Mouse (Mus musculus): Measurements from ENCODE around the gene Pfas. TPM values are rescaled to one million over a fixed set of nuclear protein-coding genes. Genes with fewer than 3 reads are reported as not detected.

The Pfas gene
- polyA plus RNA-seq (2014; fragmentation: Illumina TruSeq; extraction: RNeasy Lipid Tissue Mini Kit (QIAGEN cat#74804); ENCODE audit: low read depth, low replicate concordance) = 11.8 TPM

DNA sequence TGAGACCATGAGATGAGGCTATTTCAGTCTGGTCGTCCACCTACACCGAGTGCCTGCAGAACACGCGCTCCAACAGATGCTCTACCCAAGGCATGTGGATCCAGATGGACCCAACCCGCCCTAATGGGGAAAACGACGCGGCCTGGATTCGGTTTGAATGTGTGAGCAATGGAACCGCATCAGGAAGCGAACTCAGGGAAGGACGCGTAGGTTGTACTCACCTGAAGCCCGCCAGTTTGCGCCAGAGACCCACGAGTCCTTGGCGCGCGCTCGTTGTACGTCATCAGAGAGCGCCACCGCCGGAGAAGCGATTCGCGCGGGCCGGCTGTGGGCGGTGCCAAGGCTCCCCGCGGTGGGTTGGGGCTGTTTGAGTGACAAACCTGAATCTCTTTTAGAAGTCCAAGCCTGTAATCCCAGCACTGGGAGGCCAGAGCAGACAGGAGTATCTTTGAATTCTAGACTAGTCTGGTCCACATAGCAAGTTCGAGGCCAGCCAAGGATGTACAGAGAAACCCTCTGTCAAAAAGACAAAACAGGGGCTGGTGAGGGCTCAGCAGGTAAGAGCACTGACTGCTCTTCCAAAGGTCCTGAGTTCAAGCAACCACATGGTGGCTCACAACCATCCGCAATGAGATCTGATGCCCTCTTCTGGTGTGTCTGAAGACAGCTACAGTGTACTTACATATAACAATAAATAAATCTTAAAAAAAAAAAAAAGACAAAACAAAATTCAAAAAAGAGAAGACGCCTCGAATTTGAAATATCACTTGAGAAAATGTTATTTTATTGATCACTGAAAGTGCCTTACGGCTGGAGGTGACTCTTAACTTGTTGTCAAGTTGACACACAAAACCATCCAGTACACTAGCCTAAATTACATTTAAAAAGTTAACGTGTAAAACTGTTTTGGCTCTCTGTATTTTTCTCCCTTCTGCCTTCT lies at the start of gene Pfas:
Pfas (minus strand) TSS at position 279 of the 940 bp plus-strand sequence.

DNA sequence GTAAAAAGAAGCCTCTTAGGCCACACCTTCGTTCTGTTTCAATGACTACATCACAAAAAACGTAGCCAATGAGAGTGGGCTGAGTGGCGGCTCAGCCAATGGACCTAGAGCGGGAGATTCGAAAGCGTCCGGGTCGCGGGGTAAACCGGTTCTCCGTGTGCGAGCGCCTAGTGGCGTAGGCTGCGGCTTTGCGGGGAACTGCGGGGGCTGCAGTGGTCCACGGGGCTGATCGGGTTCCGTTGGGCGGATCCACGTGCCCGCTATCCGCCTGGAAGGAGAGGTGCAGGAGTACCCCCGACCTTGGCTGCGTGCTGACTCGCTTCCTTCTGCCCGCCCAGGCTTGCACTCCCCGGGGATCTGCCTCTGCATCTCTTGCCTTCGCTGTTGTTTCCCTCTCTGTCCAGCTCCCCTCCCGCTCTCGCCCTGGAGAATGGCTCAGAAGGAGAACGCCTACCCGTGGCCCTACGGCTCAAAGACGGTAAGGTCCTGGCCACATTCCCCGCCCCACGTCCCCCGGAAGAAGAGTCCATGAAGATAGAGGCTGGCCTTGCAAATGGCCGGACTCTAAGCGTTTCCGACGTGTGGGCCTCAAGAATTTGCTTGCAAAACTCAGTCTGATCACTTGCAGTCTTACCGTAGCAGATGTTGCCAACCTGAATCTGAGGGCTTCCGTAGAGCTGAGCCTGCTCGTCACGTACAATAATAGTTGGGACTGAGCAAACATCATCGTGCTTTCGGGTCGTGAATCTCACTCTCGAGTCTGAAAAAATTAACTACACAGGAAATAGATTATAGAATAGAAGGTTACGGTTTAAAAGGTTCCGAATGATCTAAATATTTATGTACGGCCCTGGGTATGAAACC lies 37.5 kb upstream of the Pfas start, which contains the start of gene Aurkb:
Aurkb (plus strand) TSS at position 117 of the 864 bp plus-strand sequence.

DNA sequence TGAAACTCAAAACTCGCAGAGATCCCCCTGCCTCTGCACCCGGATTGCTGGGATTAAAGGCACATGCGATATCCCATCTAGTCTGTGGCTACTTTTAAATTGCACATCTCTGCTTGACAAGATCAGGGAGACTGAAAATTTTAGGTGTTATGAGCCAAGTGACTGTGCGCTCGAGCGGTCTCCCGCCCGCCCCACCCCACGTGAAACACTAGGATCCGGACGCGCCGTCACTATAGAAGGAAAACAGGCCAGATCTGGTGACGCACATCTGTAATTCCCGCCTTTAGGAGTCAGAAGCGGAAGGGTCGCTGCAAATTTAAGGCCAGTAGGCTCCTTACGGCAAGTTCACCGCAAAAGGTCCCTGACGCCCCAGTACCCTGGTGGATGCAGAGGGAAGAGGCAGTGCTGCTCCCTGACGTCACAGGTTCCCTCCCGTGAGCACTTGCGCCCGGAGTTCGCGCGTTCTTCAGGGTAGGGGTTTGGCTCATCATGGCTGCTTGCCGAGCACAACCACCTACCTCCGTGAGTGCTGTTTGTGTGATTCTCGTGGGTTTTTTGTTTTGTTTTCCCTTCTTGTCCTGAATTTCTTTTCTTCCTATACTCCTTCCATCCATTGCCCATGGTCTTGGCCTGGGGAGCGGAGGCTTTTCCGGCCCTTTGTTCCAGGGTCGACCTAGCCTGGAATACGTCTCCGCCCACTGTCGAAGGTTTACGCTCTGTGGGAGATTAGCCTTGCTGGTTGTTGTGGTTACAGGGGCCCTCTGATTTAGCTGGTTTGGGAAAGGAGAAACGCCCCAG lies 7.6 kb upstream of the Pfas start, which contains the start of gene Ctc1:
Ctc1 (plus strand) TSS at position 268 of the 798 bp plus-strand sequence.

DNA sequence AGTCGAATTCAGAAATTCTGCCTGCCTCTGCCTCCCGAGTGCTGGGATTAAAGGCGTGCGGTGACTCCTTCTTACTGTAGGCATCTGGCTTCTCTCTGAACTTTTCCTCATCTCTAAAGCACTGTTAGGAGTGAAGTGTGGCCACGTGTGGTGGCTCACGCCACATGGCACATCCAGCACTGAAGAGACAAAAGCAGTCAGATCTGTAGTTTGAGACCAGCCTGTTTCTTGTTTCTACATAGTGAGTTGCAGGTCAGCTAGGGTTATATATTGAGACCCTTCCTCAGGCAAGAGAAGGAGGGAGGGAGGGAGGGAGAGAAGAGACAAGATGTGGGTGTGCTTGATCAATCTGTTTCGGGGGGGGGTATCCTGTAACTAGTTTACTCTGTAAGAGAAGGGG lies 33.2 kb downstream of the Pfas start, which contains the start of gene Rangrf:
Rangrf (minus strand) TSS at position 101 of the 400 bp plus-strand sequence.

DNA sequence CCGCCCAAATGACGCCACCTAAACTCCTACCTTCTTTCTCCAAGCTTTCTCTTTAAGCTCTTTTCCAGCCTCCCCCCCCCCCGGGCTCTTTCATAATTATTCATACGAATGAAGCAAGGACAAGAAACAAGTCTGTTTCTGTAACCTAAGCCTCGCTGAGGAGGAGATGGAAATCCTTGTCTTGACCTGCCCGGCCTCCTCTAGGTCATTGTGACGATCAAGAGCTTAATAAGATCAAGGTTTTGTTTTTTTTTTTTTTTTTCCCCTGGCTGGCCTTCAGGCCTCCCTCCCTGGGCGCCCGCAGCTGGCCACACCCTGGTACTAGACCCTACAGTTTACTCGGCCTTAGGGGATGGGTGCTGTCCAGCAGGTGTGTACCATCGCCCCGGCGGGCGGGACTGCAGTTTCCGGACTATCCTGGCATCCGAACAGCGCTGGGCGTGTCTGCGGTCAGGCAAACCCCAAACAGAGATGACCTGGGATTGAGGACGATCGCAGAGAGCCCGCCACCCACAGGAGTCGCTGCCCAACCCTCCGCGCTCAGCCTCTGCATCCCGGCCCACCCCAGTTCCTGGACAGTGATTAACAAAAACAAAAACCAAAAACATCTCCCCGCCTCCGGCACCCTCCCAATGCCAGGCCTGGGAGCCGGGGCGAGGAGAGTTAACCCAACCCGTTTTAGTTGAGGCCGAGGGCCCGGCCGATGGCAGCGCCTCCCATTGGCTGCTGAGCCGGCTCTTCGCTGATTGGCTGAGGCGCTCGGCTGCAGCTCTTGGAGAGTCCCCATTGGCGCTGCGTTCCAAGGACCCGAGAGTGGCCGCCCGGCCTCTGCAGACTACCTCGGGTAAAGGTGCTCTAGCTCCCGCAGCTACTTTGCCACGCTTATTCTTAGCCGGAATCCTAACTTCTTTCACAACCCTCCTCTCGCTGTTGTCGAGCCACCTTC lies 40.6 kb downstream of the Pfas start, which contains the start of gene Slc25a35:
Slc25a35 (plus strand) TSS at position 795 of the 946 bp plus-strand sequence.

DNA sequence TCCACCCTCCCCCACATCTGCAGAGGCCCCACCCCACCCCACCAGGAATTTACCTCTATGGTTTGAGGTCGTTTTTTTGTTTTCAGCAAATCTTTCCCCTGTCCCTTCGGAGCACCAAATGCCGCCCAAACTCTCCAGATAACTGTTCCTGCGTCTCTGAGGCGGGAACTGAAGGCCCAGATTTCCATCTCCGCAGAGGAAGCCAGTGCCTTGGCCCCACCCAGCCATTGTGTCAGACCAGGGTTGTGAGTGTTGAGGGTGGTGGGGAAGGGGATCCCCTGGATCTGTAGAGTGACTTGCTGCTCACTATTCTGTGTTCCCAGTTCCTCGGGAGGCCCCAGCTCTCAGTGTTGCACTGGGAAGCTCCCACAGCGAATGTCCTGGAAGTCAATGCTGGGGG lies 51.0 kb downstream of the Pfas start, which contains the start of gene Arhgef15:
Arhgef15 (minus strand) TSS at position 173 of the 400 bp plus-strand sequence.

Other genes starting within 250 kb of the Pfas start
- gene Ndel1, start 136.6 kb downstream of the Pfas start, polyA plus RNA-seq (2014; fragmentation: Illumina TruSeq; extraction: RNeasy Lipid Tissue Mini Kit (QIAGEN cat#74804); ENCODE audit: low read depth, low replicate concordance) = 59.2 TPM
- 0.14 TPM for gene Rnf222, start 119.9 kb downstream of the Pfas start, polyA plus RNA-seq (2014; fragmentation: Illumina TruSeq; extraction: RNeasy Lipid Tissue Mini Kit (QIAGEN cat#74804); ENCODE audit: low read depth, low replicate concordance)
- gene Rpl26, start 106.9 kb downstream of the Pfas start, polyA plus RNA-seq (2014; fragmentation: Illumina TruSeq; extraction: RNeasy Lipid Tissue Mini Kit (QIAGEN cat#74804); ENCODE audit: low read depth, low replicate concordance) = 2,612 TPM
- 8.8 TPM for gene Odf4, start 81.4 kb downstream of the Pfas start, polyA plus RNA-seq (2014; fragmentation: Illumina TruSeq; extraction: RNeasy Lipid Tissue Mini Kit (QIAGEN cat#74804); ENCODE audit: low read depth, low replicate concordance)
- gene Arhgef15, start 51.0 kb downstream of the Pfas start, polyA plus RNA-seq (2014; fragmentation: Illumina TruSeq; extraction: RNeasy Lipid Tissue Mini Kit (QIAGEN cat#74804); ENCODE audit: low read depth, low replicate concordance) = 9.2 TPM
- gene Slc25a35, start 40.3 kb downstream of the Pfas start, polyA plus RNA-seq (2014; fragmentation: Illumina TruSeq; extraction: RNeasy Lipid Tissue Mini Kit (QIAGEN cat#74804); ENCODE audit: low read depth, low replicate concordance) = 38.0 TPM
- gene Rangrf, start 33.3 kb downstream of the Pfas start, polyA plus RNA-seq (2014; fragmentation: Illumina TruSeq; extraction: RNeasy Lipid Tissue Mini Kit (QIAGEN cat#74804); ENCODE audit: low read depth, low replicate concordance) = 37.9 TPM
- 32.2 TPM for gene Ctc1, start 7.5 kb upstream of the Pfas start, polyA plus RNA-seq (2014; fragmentation: Illumina TruSeq; extraction: RNeasy Lipid Tissue Mini Kit (QIAGEN cat#74804); ENCODE audit: low read depth, low replicate concordance)
- 3.3 TPM for gene Aurkb, start 37.2 kb upstream of the Pfas start, polyA plus RNA-seq (2014; fragmentation: Illumina TruSeq; extraction: RNeasy Lipid Tissue Mini Kit (QIAGEN cat#74804); ENCODE audit: low read depth, low replicate concordance)
- gene Borcs6, start 51.3 kb upstream of the Pfas start, polyA plus RNA-seq (2014; fragmentation: Illumina TruSeq; extraction: RNeasy Lipid Tissue Mini Kit (QIAGEN cat#74804); ENCODE audit: low read depth, low replicate concordance) = 19.3 TPM
- 20.0 TPM for gene Tmem107, start 62.3 kb upstream of the Pfas start, polyA plus RNA-seq (2014; fragmentation: Illumina TruSeq; extraction: RNeasy Lipid Tissue Mini Kit (QIAGEN cat#74804); ENCODE audit: low read depth, low replicate concordance)
- gene Vamp2, start 80.0 kb upstream of the Pfas start, polyA plus RNA-seq (2014; fragmentation: Illumina TruSeq; extraction: RNeasy Lipid Tissue Mini Kit (QIAGEN cat#74804); ENCODE audit: low read depth, low replicate concordance) = 167 TPM
- gene Per1, start 86.8 kb upstream of the Pfas start, polyA plus RNA-seq (2014; fragmentation: Illumina TruSeq; extraction: RNeasy Lipid Tissue Mini Kit (QIAGEN cat#74804); ENCODE audit: low read depth, low replicate concordance) = 31.8 TPM
- not detected for gene Hes7, start 111.9 kb upstream of the Pfas start, polyA plus RNA-seq (2014; fragmentation: Illumina TruSeq; extraction: RNeasy Lipid Tissue Mini Kit (QIAGEN cat#74804); ENCODE audit: low read depth, low replicate concordance)
- 0.57 TPM for gene 9130213A22Rik, start 114.1 kb upstream of the Pfas start, polyA plus RNA-seq (2014; fragmentation: Illumina TruSeq; extraction: RNeasy Lipid Tissue Mini Kit (QIAGEN cat#74804); ENCODE audit: low read depth, low replicate concordance)
- 1.3 TPM for gene Aloxe3, start 117.4 kb upstream of the Pfas start, polyA plus RNA-seq (2014; fragmentation: Illumina TruSeq; extraction: RNeasy Lipid Tissue Mini Kit (QIAGEN cat#74804); ENCODE audit: low read depth, low replicate concordance)
- not detected for gene Alox12b, start 148.5 kb upstream of the Pfas start, polyA plus RNA-seq (2014; fragmentation: Illumina TruSeq; extraction: RNeasy Lipid Tissue Mini Kit (QIAGEN cat#74804); ENCODE audit: low read depth, low replicate concordance)
- not detected for gene Alox8, start 189.4 kb upstream of the Pfas start, polyA plus RNA-seq (2014; fragmentation: Illumina TruSeq; extraction: RNeasy Lipid Tissue Mini Kit (QIAGEN cat#74804); ENCODE audit: low read depth, low replicate concordance)
- 0.05 TPM for gene Gucy2e, start 228.6 kb upstream of the Pfas start, polyA plus RNA-seq (2014; fragmentation: Illumina TruSeq; extraction: RNeasy Lipid Tissue Mini Kit (QIAGEN cat#74804); ENCODE audit: low read depth, low replicate concordance)

Measured in adipose tissue, adult 10 weeks (tissue).